Mouse (Mus musculus) stomach, adult 2 months (tissue): ENCODE data around the gene Vmn2r6. TPM values are rescaled to one million over a fixed set of nuclear protein-coding genes. Genes with fewer than 3 reads are reported as not detected.

Experiments
- polyA plus RNA-seq: library from polyadenylated mRNA; depleted of rRNA; stranded (reverse); fragments of >200 nt; gene quantifications from 2 replicates; pipeline ENCODE4 v1.2.3, GENCODE M21; 2012; rRNA removed

The Vmn2r6 gene
- polyA plus RNA-seq: not detected in 2 replicates

DNA sequence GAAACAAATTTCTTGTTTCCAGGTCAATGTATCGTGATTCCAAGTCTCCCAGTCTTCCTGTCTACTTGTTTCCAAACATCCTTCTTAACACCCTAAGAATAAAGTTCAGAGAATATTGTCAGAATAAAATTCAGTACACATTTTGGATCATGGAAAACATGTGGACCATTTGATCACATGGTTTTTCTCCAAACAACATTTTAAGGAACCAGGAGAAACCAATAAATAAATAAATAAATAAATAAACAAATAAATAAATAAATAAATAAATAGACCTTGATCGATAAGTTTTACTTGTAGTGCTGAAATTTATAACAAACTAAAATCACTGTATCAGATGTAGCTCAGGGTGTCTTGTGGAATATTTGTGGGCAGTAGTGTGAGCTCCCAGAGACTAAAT is at the start of gene Vmn2r6:
Gene Vmn2r6, minus strand, starts transcription at position 101 of the 400 bp plus-strand sequence.

DNA sequence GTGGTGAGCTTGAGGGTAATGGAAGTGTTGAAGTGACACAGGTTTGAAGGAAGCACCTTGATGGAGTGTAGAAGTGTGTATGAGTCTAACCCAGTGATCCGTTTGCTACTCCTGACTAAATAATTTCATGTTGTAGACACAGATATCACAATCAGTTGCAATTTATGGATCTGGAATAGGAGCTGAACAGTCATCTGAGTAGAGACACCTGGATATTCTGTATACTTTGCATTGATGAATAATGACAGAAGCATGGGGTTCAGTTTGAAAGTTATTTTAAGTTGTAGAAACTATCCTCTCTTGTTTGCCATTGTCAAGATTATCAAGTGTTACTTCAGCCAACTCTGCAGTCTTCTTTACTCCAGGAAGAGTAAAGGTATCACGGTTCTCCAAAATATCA is 55.9 kb downstream of the Vmn2r6 start, which contains the start of gene Vmn2r5:
Gene Vmn2r5, minus strand, starts transcription at position 101 of the 400 bp plus-strand sequence.

Other genes starting within 250 kb of the Vmn2r6 start
- not detected in 2 replicates for gene Vmn2r4, start 150.5 kb downstream of the Vmn2r6 start, polyA plus RNA-seq
- not detected in 2 replicates for gene Vmn2r5, start 56.0 kb downstream of the Vmn2r6 start, polyA plus RNA-seq